Mouse (Mus musculus) megakaryocyte, embryonic 14.5 days (primary cell): ENCODE results near the gene Ddx5.

Source experiments
- FLI1 ChIP-seq: IDR thresholded peaks from 2 replicates; pipeline ENCODE4 v1.6.1; 2012; ENCODE audit warnings: low read length, inconsistent platforms, mixed read lengths
- GATA1 ChIP-seq: IDR thresholded peaks from 3 replicates; pipeline ENCODE4 v1.6.1; 2012; ENCODE audit warnings: mixed read lengths, low read length, inconsistent platforms, borderline replicate concordance

DNA sequence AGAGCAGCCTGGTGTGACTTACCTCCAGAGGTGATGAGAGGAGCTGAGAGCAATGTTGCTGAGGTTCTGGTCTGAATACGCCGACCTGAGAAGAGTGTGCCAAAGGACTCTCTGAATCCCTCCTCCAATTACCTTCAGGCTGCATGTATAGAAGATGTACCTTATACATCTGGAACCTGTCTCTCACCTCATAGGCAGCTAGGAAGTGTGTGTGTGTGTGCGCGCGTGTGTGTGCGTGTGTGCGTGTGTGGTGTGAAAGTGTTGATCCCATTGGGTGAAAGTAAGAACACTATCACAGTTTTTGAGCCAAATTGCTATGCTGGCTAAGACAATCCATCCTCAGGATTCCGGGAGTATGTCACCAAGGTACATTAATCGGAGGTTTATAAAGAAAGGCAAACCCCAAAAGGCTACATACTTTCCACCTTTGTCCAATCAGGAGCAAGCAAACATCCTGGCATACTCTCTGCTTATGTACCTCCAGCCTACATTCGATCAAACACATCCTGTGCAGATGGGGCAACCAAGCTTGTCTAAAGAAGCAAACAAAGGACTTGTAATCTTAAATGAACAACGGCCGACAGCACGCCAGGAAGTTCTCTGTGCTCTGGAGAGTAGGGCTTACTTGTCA lies 38.7 kb downstream of the Ddx5 start, which contains the start of gene Pecam1:
- TF ChIP-seq GATA1, result no peak
- no peak for TF ChIP-seq FLI1
